Mouse (Mus musculus) embryonic facial prominence, embryonic 14.5 days (tissue): ENCODE results near the gene Kcnk16. TPM values are rescaled to one million over a fixed set of nuclear protein-coding genes. Genes with fewer than 3 reads are reported as not detected.
A peak's percentile ranks its signal among the peaks of the same experiment; 100 is the strongest.

Experiments used
- ATAC-seq: fragments of 200-750 bp; cut with Nextera tagmentation; 2 replicates; pipeline ENCODE4 v1.8.0; 2017; ENCODE audit warnings: low read depth, moderate number of reproducible peaks, moderate TSS enrichment
- DNase-seq: peaks from one replicate; pipeline ENCODE4 v3.0.0-alpha.2; 2015; ENCODE audit warnings: low spot score
- H3K27ac ChIP-seq: fragments of 300-500 bp; sonication (generic); replicated peaks from 2 replicates; pipeline ENCODE4 v1.5.1; 2014; ENCODE audit warnings: low read depth, mild to moderate bottlenecking, low read length, moderate library complexity
- H3K27me3 ChIP-seq: fragments of 300-500 bp; sonication (generic); replicated peaks from 2 replicates; pipeline ENCODE4 v1.6.1; 2014; ENCODE audit warnings: low read length; ENCODE audit not compliant: control insufficient read depth, insufficient read depth
- H3K36me3 ChIP-seq: fragments of 300-500 bp; sonication (generic); 2 replicates; pipeline ENCODE4 v1.6.1; 2014; ENCODE audit warnings: low read length, mixed read lengths; ENCODE audit not compliant: control insufficient read depth, insufficient read depth
- H3K4me1 ChIP-seq: fragments of 300-500 bp; sonication (generic); 2 replicates; pipeline ENCODE4 v1.6.1; 2014; ENCODE audit warnings: antibody characterized with exemption, low read length; ENCODE audit not compliant: control insufficient read depth, insufficient read depth
- H3K4me2 ChIP-seq: fragments of 300-500 bp; sonication (generic); 2 replicates; pipeline ENCODE4 v1.6.1; 2014; ENCODE audit warnings: low read depth, mild to moderate bottlenecking, low read length, moderate library complexity, mixed read lengths
- H3K4me3 ChIP-seq: fragments of 300-500 bp; sonication (generic); 2 replicates; pipeline ENCODE4 v1.5.1; 2014; ENCODE audit warnings: low read depth, mild to moderate bottlenecking, low read length
- H3K9ac ChIP-seq: fragments of 300-500 bp; sonication (generic); 2 replicates; pipeline ENCODE4 v1.6.1; 2014; ENCODE audit warnings: low read depth, mild to moderate bottlenecking, low read length, moderate library complexity, mixed read lengths
- H3K9me3 ChIP-seq: fragments of 300-500 bp; sonication (generic); 2 replicates; pipeline ENCODE4 v1.6.1; 2016; ENCODE audit warnings: low read length; ENCODE audit not compliant: control insufficient read depth
- WGBS: fragments of 180-500 bp; shearing (Covaris S2); extraction: QIAGEN DNeasy Blood & Tissue Kit; methylation state at CpG from one replicate; pipeline ENCODE4 v1.1.7; 2014; 5-methylcytosine and 5-hydroxymethylcytosine counted together
- polyA plus RNA-seq: library from polyadenylated mRNA; unstranded; fragments of >200 nt; fragmentation: Nextera tagmentation; extraction: Ambion mirVana; gene quantifications from 2 replicates; pipeline ENCODE4 v1.2.1, GENCODE M21; 2014

Kcnk16 gene
- polyA plus RNA-seq, 1 experiment from 2014 or later: 0.47 TPM

DNA sequence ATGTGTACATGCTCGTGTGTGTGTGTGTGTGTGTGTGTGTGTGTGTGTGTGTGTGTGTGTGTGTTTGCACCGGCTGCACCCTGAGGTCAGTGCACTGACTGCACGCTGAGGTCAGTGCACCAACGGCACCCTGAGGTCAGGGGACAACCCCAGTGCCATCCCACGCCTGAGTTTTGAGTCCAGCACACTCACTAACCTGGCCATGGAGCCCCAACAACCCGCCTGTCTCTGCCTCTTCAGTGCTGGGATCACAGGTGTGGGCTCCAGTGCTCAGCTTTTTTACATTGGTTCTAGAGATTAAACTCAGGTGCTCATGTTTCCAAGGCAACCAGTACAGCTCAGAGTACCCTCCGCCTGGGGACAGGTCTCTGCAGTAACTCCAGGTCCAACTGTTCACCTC lies 42.5 kb downstream of the Kcnk16 start:
- DNase-seq: no peak
- H3K27ac ChIP-seq: no peak overlapping the region
- H3K4me1 ChIP-seq: 0 out of 2 replicates have a peak, but pooled peaks cover 3% of the 10 kb centered on the region
- no peaks in the 10 kb centered on the region for H3K9me3 ChIP-seq
- H3K36me3 ChIP-seq: no peaks in the 10 kb centered on the region
- no peak overlapping the region for H3K4me3 ChIP-seq
- 40% methylated on average over 7 of the region's 7 CpGs for WGBS
- no peak overlapping the region for H3K9ac ChIP-seq
- H3K4me2 ChIP-seq: no peak overlapping the region
- H3K27me3 ChIP-seq: no peaks in the 10 kb centered on the region
- peak; percentile 9; the same call in 1 of the 2 replicates for ATAC-seq

- Histone ChIP-seq H3K9ac (no peak overlapping the region), H3K27ac (no peak overlapping the region), H3K4me1 (0 out of 2 replicates have a peak, but pooled peaks cover 3% of the 10 kb centered on the region), H3K36me3 (no peaks in the 10 kb centered on the region), H3K27me3 (no peaks in the 10 kb centered on the region), H3K4me3 (no peak overlapping the region), H3K4me2 (no peak overlapping the region), H3K9me3 (no peaks in the 10 kb centered on the region)
- DNase-seq (peak; percentile 60), ATAC-seq (peak; percentile 56; the same call in 1 of the 2 replicates)
- 54% methylated on average over 4 of the region's 4 CpGs for WGBS
Observed at GRCm38 (mm10) chr14:20225525-20225924, 43.5 kb downstream of the Kcnk16 start.

GRCm38 (mm10) chr14:20224576-20225218 lies 44.3 kb downstream of the Kcnk16 start:
- H3K27ac ChIP-seq: no peak overlapping the region
- ATAC-seq: no peak

DNA sequence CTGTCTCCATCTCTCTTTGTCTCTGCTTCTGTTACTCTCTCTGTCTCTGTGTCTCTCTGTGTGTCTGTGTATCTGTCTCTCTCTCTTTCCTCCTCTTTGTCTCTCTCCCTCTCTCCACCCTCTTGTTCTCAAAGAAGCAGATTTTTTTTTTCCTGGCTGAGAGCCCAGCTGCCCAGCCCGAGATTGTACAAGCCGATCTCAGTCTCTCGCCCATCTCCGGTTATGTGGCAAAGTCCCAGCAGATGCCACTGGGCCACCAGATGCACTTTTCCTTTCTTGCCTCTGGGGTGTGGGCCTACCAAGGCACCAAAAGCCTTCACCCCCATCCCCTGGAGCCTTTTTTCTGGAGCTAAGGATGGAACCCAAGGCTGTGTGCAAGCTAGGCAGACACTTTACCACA lies 44.8 kb downstream of the Kcnk16 start:
- H3K4me2 ChIP-seq: no peak overlapping the region
- no peaks in the 10 kb centered on the region for H3K27me3 ChIP-seq
- no peak overlapping the region for H3K27ac ChIP-seq
- H3K4me3 ChIP-seq: no peak overlapping the region
- H3K9me3 ChIP-seq: no peaks in the 10 kb centered on the region
- H3K36me3 ChIP-seq: no peaks in the 10 kb centered on the region
- H3K4me1 ChIP-seq: 0 out of 2 replicates have a peak, but pooled peaks cover 3% of the 10 kb centered on the region
- H3K9ac ChIP-seq: no peak overlapping the region
- DNase-seq (peak; percentile 49), ATAC-seq (no peak)
- 45% methylated on average over 4 of the region's 4 CpGs for WGBS

More at GRCm38 (mm10) chr14:20224576-20225218, 44.3 kb downstream of the Kcnk16 start:
- 0 out of 2 replicates have a peak, but pooled peaks cover 3% of the 10 kb centered on the region for H3K4me1 ChIP-seq
- H3K4me3 ChIP-seq: no peak overlapping the region
- WGBS: 67% methylated on average over 10 of the region's 10 CpGs
- no peaks in the 10 kb centered on the region for H3K9me3 ChIP-seq
- no peaks in the 10 kb centered on the region for H3K36me3 ChIP-seq
- H3K4me2 ChIP-seq: no peak overlapping the region
- no peaks in the 10 kb centered on the region for H3K27me3 ChIP-seq
- H3K9ac ChIP-seq: no peak overlapping the region
- no peak for DNase-seq

DNA sequence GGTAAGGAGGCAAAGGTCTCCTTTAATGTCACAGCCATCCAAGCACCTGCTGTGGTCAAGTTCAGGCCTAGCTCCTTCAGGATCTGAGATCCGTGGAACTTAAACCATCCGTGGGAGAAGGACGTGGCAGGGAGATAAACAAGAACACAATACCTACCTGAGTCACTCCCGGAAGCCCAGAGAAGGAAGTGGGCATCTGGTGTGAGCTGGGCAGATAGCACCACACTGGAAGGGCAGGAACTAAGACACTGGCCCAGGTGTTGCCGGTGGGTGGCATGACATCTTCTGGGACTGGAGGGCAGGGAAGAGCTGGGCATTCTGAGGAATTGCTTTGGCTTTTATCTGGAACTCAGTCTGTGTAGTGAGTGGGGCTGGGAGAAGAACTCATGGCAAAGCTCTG lies 45.7 kb downstream of the Kcnk16 start:
- H3K36me3 ChIP-seq: no peaks in the 10 kb centered on the region
- no peak for ATAC-seq
- no peak overlapping the region for H3K4me2 ChIP-seq
- no peaks in the 10 kb centered on the region for H3K27me3 ChIP-seq
- 95% methylated on average over 5 of the region's 5 CpGs for WGBS
- H3K9ac ChIP-seq: no peak overlapping the region
- 0 out of 2 replicates have a peak, but pooled peaks cover 3% of the 10 kb centered on the region for H3K4me1 ChIP-seq
- no peak overlapping the region for H3K27ac ChIP-seq
- H3K9me3 ChIP-seq: no peaks in the 10 kb centered on the region
- H3K4me3 ChIP-seq: no peak overlapping the region
- no peak for DNase-seq

DNA sequence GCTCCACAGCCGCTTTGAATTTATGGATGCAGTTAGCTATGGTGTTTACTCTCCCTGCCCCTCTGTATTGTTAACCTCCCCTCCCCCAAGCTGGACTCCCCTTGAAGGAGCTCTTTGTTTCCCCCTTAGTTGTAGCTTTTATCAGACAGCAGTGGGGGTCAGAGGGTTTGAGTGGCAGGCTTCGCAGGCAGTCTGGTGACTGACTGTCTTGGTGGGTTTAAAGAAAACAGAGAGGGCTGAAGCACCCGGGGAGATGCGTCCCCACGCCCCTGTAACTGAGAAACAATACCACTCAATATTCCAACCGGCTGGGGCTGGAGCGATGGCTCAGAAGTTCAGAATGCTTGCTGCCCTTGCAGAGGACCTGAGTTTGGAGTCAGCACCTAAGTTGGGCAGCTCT lies 47.9 kb downstream of the Kcnk16 start:
- Histone ChIP-seq H3K4me2 (no peak overlapping the region), H3K4me3 (no peak overlapping the region), H3K9me3 (no peaks in the 10 kb centered on the region), H3K4me1 (0 out of 2 replicates have a peak, but pooled peaks cover 3% of the 10 kb centered on the region), H3K27me3 (no peaks in the 10 kb centered on the region), H3K27ac (no peak overlapping the region), H3K36me3 (no peaks in the 10 kb centered on the region), H3K9ac (no peak overlapping the region)
- no peak for ATAC-seq
- DNase-seq: no peak
- 32% methylated on average over 7 of the region's 7 CpGs for WGBS

DNA sequence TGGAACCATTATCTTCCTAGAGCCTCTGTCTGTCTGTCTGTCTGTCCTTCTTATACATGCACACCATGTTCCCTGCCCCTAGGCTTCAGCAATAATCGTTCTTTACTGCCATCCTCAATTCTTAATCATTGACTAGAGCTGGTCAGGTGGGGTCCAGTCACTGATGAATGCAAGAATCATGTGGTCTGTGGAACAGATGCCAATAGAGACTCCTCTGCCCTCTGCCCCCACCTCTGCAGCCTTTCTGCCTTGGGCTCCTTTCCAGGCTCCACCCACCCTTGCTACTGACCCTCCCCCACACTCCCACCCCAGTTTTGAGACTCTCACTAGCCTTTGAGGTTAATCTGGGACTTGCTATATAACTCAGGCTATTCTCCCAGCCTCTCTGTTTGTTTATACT lies 49.1 kb downstream of the Kcnk16 start:
- Histone ChIP-seq H3K4me3 (no peak overlapping the region), H3K4me1 (0 out of 2 replicates have a peak, but pooled peaks cover 3% of the 10 kb centered on the region), H3K36me3 (no peaks in the 10 kb centered on the region), H3K27ac (no peak overlapping the region), H3K9ac (no peak overlapping the region), H3K9me3 (no peaks in the 10 kb centered on the region), H3K27me3 (no peaks in the 10 kb centered on the region), H3K4me2 (no peak overlapping the region)
- DNase-seq (no peak), ATAC-seq (no peak)
- 77% methylated on average over 1 of the region's 1 CpGs for WGBS

DNA sequence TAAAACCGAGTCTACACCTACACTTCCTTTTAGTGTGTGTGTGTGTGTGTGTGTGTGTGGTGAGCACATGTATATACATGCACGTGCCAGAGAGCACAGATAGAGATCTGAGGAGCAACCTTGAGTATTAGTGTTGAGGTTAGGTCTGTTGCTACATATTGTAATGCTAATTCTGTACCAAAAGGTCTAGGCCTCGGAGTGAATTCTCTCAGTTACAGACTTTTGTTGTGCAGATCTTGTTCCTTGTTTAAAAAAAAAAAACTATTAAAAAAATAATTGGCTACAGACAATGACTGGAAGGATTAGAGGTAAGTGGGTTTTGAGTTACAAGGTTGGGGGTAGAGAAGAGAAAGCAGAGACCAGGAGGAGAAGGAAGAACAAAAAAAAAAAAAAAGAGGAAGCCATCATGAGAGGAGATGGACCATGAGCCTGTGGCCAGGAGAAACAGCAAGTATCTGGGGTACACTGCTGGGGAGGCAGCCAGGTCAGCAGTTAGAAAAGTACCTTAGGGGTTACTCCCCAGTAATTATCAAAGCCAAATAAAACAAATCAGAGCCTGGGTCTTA lies 51.6 kb downstream of the Kcnk16 start:
- H3K36me3 ChIP-seq: no peaks in the 10 kb centered on the region
- H3K4me2 ChIP-seq: no peak overlapping the region
- H3K4me3 ChIP-seq: no peak overlapping the region
- no peaks in the 10 kb centered on the region for H3K9me3 ChIP-seq
- no peak overlapping the region for H3K27ac ChIP-seq
- no peaks in the 10 kb centered on the region for H3K27me3 ChIP-seq
- WGBS: 42% methylated on average over 3 of the region's 3 CpGs
- DNase-seq: no peak
- no peaks in the 10 kb centered on the region for H3K4me1 ChIP-seq
- H3K9ac ChIP-seq: no peak overlapping the region
- ATAC-seq: no peak
